Mouse (Mus musculus) adrenal gland, adult 18-20 months (tissue): ENCODE results near the gene Gm11985. TPM values are rescaled to one million over a fixed set of nuclear protein-coding genes. Genes with fewer than 3 reads are reported as not detected.

Experiments
- DNase-seq, 2 experiments: peaks; one replicate each; pipeline ENCODE4 v3.0.0; 2021 to 2022; ENCODE audit warnings: low spot score in 2 of 2
- total RNA-seq, 2 experiments: library from RNA; stranded (reverse); gene quantifications; 1 replicate in 1 of 2; 2 replicates in 1 of 2; pipeline ENCODE4 v1.2.3; 2021

The Gm11985 gene
- total RNA-seq, 2 experiments from 2014 or later = not detected

DNA sequence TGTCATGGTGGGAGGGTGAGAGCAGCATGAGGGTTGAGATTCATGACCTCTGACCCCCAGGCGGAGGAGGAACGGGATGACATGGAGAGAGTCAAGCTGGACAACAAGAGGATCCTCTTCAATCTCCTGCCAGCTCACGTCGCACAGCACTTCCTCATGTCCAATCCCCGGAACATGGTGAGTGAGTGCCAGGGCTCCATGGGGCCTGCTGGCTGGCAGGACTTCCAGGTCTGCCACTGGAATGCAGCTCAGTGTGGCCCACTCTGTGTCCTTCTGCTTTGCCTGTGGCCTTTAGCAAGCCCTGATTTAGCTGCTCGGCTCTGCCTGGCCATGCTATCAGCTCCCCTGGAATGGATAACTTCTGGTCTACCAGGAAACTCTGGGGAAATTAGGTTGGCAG lies 28.2 kb downstream of the Gm11985 start:
- no peak for DNase-seq

DNA sequence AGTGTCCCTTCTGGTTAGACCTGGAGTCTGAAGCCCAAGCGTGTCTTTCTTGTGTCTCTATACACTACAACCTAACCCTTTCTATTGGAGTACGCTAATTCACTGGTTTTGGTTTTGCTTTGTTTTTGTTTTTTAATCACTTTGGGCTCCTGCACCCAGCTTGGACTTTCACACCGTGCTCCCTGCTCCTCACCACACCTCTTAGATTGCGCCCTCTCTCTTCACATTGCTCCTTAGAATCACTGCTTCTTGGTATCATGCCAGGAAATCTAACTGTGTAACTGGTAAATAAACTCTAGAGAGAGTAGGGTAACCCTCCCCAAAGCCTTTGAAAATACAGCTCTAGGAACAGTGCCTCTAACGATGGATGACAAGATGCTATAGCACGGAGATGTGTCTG lies 30.2 kb downstream of the Gm11985 start:
- no peak for DNase-seq

DNA sequence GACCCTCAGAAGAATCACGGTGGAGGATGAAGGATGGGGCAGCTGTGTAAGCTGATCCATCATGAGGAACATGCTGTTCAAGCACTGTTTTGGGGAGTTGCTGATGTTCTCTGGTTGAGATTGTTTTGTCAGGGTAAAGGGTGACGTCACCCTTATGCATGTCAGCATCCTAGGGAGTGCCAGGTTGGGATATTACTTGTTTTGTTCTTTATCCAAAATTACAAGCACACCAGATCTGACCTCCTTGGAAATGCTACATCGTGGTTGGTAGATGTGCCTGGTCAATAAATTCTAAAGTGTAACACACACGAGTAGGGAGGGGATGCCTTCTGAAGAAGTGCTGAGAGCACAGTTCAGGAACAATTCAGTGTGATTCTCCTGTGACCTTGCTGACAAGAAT lies 31.9 kb downstream of the Gm11985 start:
- DNase-seq = no peak

DNA sequence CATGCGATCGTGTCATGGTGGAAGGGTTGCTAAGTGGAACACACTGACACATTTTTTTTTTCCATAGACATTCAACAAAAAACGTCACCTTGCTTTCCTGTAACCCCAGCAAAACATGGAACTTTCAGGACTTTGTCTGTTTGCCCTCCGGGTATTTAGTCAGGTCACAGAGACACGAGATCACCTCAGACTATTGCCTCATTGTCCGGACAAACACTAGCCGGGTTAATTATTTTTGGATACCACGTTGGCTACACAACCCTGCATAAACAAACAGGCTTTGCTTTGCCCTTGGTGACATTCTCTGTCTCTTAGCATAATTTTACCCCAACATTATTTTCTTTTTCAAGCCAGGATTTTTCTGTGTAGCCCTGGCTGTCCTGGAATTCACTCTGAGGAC lies 35.3 kb downstream of the Gm11985 start:
- DNase-seq = no peak

DNA sequence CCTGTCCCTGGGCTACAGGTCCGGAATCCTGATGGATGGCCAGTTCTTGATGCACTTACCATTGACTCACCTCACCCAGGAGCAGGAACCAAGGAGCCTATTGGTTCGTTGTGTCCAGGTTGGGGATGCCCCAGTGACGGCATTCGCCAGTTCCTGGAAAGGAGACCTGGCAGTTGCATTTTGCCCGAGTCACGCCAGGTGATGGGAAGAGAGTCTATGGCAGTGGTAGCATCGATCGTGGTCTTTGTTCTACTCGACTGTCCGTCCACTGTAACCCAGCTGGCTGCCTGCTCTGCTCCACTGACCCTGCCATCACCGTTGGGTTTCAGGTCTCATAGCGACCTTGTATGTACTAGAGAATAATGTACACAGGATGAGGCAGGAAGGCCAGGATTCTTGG lies 36.0 kb downstream of the Gm11985 start:
- DNase-seq = no peak

DNA sequence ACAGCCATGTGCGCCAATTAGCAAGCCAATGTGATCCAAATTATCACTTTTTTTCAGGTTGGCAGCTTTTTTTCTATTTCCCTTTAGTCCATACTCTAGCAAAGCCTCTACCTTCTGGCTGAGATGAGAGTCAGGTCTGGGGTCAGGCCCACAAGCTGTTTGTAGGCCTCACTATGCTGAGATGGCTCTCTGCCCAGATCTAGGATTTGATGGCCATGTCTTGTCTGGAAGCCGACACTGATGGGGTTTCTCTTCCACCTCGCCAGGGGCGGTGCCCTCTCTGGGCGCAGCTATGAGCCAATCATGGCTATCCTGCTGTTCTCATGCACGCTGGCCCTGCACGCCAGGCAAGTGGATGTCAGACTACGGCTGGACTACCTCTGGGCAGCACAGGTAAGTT lies 37.9 kb downstream of the Gm11985 start:
- no peak for DNase-seq

DNA sequence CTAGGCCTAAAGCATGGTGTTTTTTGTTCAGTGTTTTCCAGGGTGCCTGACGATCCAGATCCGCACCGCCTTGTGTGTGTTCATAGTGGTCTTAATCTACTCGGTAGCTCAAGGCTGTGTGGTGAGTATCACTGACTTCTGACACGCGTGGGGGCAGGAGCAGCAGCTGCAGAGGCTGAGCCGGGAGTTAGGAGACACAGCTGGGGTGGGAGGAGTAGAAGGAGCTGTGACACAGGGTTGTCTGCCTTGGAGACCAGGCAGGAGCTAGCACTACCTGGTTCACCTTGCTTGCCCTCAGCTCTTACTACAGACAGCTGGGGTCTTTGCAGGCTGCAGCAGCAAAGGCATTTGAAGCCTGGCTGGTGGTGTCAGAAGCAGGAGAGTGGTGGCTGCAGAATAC lies 38.9 kb downstream of the Gm11985 start:
- DNase-seq = no peak

DNA sequence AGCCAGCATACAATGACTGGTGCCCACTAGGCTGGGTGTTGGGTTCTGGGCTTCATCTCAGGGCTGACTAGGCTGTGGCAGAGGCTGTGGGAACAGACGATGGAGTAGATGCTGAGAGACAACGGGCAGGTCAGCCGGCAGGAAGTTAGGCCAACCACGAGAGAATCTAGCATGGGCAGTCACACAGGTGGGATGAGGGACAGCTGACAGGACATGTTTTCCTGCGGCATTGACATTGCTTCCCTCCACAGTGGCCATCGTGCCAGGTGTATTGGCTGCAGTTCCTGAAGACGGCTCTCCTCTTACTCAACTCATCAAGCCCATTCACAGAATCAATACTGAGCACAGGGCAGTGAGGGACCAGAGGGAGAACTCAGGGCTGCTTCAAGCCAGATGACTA lies 40.4 kb downstream of the Gm11985 start:
- no peak for DNase-seq

DNA sequence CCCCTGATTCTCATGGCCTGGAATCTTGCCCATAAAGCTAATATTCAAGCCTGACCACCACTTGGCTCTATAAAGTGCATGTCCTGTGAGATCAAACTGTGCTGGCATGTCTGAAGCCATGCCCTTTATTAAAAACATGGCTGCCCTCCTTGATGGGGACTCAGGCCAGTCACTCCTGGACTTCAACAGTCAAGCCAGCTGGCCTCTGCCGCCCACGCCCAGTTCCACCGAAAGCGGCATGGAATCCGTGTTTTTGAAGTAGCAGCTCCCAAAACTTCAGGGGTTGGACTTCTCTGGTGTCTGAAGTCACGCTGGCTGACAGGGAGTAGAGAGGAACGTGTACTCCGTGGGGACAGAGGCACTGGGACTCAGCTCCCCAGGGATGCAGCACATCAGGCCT lies 40.8 kb downstream of the Gm11985 start:
- DNase-seq = no peak

DNA sequence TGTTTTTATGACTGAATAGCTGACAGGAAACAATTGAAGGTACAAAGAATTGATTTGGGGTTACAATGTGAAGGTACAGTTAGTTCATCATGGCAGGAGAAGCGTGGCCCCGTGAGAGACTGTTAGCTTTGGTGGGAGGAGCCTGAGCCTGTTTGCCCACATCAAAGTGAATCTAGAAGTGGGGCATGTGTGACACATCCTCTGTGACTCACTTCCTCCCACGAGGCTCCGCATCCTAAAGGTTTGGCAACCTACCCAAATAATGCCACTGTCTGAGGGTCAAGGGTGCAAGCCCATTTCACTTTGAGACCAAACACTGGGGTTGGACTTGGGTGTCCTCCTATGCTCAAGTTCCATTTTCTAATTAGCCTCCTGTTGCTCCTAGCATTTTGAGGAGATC lies 43.1 kb downstream of the Gm11985 start:
- DNase-seq = peak in 1 of 2 experiments; percentile 14

DNA sequence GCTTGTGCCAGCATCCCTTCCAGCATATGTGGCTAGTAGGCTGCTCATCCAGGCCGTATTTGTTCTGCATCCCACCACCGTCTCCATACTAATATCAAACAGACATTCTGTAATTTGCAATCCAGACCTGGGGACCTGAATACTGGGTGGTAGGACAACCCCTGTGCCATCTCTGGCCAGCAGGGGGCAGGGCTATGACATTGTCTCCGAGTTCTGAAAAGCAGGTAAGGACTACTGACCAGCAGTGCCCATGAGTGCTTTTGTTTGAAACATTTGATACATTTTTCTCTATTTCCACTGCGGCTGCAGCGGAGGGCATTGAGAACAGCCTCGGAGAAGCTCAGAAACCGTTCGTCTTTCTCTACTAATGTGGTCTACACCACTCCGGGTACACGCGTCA lies 44.0 kb downstream of the Gm11985 start:
- no peak for DNase-seq

DNA sequence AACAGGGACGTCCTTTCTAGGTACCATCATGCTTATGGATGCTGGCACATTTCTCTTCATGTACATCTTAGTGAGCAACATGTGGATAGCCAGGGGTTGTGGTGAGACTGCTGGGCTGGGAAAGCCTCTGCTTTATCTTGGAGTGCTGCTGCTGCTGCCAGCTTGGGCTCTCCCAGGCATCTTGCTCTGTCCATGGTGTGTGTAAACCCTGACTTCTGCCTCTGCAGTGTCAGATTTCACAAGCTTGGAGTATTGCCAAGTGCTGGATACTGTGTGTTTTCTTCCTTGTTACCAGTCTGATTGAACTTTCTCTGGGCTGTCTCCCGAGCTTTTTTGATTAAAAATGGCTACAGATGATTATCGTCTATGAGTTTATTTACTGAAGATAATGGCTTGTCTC lies 45.6 kb downstream of the Gm11985 start:
- DNase-seq = peak in 1 of 2 experiments; percentile 20

DNA sequence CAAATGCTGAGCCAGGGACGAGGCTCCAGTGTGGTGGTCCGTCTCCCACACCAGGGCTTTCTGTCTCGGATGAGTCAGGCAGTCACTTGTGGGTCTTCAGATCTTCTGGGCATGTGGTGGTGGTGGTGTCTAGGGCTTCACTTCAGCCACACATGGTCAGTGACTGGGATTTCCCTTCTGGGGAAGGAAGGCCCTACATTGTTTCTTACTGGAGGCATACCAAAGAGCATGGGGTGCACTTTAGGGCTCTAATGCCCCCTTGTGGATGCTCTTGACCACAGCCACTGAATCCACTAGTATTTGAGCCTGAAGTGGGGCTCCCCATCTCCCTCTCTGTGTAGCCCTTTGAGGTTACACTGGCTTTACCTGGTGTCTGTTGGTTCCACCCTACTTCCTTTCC lies 47.9 kb downstream of the Gm11985 start:
- DNase-seq = peak in 1 of 2 experiments; percentile 24

DNA sequence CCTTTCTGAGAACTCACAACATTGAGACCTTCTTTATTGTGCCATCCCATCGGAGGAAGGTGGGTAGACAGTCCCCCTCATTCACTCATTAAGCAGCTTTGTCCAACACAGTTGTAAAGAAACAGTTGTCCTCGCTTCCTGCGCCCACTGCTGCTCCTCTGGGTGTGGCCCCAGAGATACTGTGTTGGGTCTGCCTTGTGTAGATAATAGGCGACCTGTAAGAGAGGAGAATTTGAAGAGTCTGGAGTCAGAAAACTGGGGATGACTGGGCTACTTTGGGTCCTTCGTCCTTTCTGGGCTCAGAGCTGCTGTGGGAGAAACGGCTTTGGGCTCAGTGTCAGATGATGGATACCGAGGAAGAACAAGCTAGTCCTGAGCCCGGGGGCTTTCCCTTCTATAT lies 50.0 kb downstream of the Gm11985 start:
- DNase-seq = no peak

DNA sequence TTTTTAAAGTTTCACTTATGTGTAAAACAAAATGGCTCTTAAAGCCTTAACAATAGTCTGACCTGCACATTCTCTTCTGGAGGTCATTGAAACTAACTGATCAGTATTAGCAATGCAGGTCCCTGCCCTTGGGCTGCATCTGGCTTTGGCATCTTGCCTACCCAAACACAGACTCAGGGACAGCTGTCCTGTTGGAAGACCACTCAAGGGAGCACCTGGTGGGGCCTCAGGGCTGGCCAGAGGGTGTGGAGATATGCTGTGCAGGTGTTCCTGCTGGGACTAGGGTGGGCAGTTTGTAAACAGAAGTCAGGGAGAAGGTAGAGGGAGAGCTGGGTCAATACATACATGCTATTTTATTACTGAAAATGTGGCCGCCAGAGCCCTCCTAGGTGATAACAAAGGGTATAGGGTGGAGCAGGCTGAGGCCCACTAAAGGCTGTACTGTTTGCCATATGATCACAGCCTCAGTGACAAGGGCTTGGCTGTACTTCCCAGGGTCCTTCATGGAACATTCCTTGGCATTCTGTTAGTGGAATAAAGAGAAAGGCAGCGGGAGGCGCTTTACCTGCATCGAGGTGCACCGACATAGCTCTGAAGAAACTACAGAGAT lies 52.0 kb downstream of the Gm11985 start:
- no peak for DNase-seq

DNA sequence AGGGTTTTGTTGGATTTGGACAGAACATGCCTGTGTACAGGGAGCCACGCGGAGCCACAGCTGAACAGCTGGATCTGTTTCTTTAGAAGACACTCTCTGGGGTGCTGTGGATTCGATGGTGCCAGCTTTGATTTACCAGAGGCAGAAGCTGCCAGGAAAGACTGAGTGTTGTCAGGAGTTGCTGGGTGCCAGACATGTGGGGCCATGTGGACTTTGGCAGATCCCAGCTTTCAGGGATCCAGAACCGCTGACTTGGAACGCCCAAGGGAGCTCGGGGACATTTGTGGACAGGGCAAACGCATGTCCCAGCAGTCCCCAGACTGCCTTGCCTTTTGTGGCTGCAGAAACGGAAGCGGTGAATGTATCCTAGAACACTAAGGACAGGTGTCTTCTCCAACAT lies 52.6 kb downstream of the Gm11985 start:
- DNase-seq = no peak

DNA sequence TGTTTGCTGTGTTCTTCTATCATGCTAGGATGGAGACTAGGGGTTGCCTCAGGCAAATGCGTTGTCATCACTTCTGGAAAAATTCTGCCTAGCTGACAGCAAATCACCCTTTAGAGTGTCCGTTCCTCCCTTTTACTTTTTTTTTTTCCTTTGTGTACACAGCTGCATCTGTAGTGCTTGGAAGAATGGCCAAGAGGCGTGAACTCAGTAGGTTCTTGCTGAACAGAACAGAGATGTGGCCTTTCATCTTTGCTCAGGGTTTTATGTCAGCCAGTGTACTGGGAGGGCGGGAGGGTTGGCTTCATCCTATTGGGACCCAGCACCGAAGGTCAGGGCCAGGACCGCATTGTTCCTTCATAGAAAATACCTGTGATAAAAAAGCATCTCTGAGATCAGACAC lies 53.1 kb downstream of the Gm11985 start:
- DNase-seq = no peak

DNA sequence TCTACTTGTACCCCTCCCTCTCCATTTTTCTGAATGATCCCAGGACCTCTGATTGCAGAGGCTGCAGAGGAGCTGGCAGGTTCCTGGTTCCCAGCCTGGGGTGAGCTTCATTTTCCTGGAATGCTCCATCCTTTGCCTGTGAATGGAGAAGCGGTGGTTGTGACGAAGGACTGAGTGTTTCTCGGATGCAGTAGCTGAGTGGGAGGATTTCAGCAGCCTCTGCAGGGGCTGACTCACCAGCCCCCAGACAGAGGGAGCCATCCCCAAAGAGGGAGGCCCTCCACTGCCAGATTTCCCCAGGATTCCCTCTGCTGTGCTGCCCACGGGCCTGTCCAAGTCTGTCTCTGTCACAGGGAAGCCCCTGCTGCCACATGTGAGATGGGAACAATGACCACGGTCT lies 54.0 kb downstream of the Gm11985 start:
- no peak for DNase-seq

DNA sequence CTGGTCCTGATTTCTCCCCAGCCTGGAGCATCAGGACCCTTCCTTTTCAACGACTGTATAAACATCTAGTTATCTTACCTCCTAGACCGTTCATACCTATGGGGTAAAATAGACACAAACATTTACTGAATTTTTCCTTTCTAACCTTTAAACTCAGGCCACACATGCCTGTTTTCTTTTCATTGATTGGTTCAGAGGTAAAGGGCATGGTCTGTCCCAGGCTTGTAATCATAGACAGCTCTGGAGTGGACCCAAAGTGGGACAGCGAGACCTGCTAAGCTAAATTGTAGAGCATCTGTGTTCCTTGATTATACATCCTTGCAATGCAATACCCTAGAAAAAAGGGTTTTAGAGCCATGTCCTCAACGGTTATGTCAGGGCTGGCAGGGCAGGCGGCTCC lies 54.6 kb downstream of the Gm11985 start:
- no peak for DNase-seq

Other genes with a start within 250 kb of the Gm11985 start
- gene Adcy1, start 125.1 kb downstream of the Gm11985 start, total RNA-seq = 1 to 10 TPM; 3.9 to 4.4 TPM
- not detected for gene Igfbp1, start 9.2 kb upstream of the Gm11985 start, total RNA-seq
- 10 to 100 TPM; 49.2 to 73.6 TPM for gene Igfbp3, start 25.4 kb upstream of the Gm11985 start, total RNA-seq